Mouse (Mus musculus) cerebellum, postnatal 10 days (tissue): ENCODE measurements around the gene Macrod2.

Experiments
- DNase-seq, 2 experiments: peaks; one replicate each; pipeline ENCODE4 v3.0.0; 2021; ENCODE audit warnings: mixed read lengths in 2 of 2

The Macrod2 gene

GRCm38 (mm10) chr2:141091320-141091719 lies 696.2 kb downstream of the Macrod2 start:
- no peak for DNase-seq

GRCm38 (mm10) chr2:141117579-141117978 lies 722.5 kb downstream of the Macrod2 start:
- no peak for DNase-seq

- no peak for DNase-seq
Observed at GRCm38 (mm10) chr2:141123875-141124274, 728.8 kb downstream of the Macrod2 start.

- DNase-seq, result no peak
Observed at GRCm38 (mm10) chr2:141125638-141126037, 730.5 kb downstream of the Macrod2 start.

GRCm38 (mm10) chr2:141142266-141142665 lies 747.2 kb downstream of the Macrod2 start:
- no peak for DNase-seq

GRCm38 (mm10) chr2:141152011-141152772 lies 757.1 kb downstream of the Macrod2 start:
- peak; percentile 17 to 26 for DNase-seq

GRCm38 (mm10) chr2:141155972-141156371 lies 760.9 kb downstream of the Macrod2 start:
- peak; percentile 48 to 69 for DNase-seq

- DNase-seq, result no peak
Observed at GRCm38 (mm10) chr2:141156979-141157593, 762.0 kb downstream of the Macrod2 start.

GRCm38 (mm10) chr2:141158161-141158560 lies 763.1 kb downstream of the Macrod2 start:
- DNase-seq, result no peak

GRCm38 (mm10) chr2:141163918-141164317 lies 768.8 kb downstream of the Macrod2 start:
- no peak for DNase-seq

- DNase-seq, result no peak
Observed at GRCm38 (mm10) chr2:141169586-141169985, 774.5 kb downstream of the Macrod2 start.

GRCm38 (mm10) chr2:141173167-141173566 lies 778.1 kb downstream of the Macrod2 start:
- no peak for DNase-seq

GRCm38 (mm10) chr2:141173607-141174006 lies 778.5 kb downstream of the Macrod2 start:
- DNase-seq, result no peak

GRCm38 (mm10) chr2:141180656-141181055 lies 785.5 kb downstream of the Macrod2 start:
- no peak for DNase-seq

GRCm38 (mm10) chr2:141182034-141182759 lies 787.1 kb downstream of the Macrod2 start:
- DNase-seq, result no peak

- DNase-seq, result no peak
Observed at GRCm38 (mm10) chr2:141194476-141194875, 799.4 kb downstream of the Macrod2 start.

- DNase-seq, result no peak
Observed at GRCm38 (mm10) chr2:141200481-141200880, 805.4 kb downstream of the Macrod2 start.

GRCm38 (mm10) chr2:141201303-141202014 lies 806.4 kb downstream of the Macrod2 start:
- DNase-seq, result peak; percentile 41 to 44

GRCm38 (mm10) chr2:141202015-141202364 lies 806.9 kb downstream of the Macrod2 start:
- DNase-seq, result no peak

- no peak for DNase-seq
Observed at GRCm38 (mm10) chr2:141211346-141211745, 816.2 kb downstream of the Macrod2 start.

- no peak for DNase-seq
Observed at GRCm38 (mm10) chr2:141212291-141212690, 817.2 kb downstream of the Macrod2 start.

- peak; percentile 80 to 83 for DNase-seq
Observed at GRCm38 (mm10) chr2:141217490-141217889, 822.4 kb downstream of the Macrod2 start.

GRCm38 (mm10) chr2:141217925-141218324 lies 822.8 kb downstream of the Macrod2 start:
- no peak for DNase-seq
